Mouse (Mus musculus) liver, postnatal 0 days (tissue): Measurements from ENCODE around the gene Cbwd1. TPM values are rescaled to one million over a fixed set of nuclear protein-coding genes. Genes with fewer than 3 reads are reported as not detected.

Experiments
- ATAC-seq: fragments of 200-750 bp; cut with Nextera tagmentation; 2 replicates; pipeline ENCODE4 v1.8.0; 2017; ENCODE audit warnings: mild to moderate bottlenecking, moderate library complexity
- DNase-seq: peaks from one replicate; pipeline ENCODE4 v3.0.0-alpha.2; 2016
- H3K27ac ChIP-seq: fragments of 300-500 bp; sonication (generic); 2 replicates; pipeline ENCODE4 v1.5.1; 2014; ENCODE audit warnings: antibody characterized with exemption, moderate library complexity, mild to moderate bottlenecking, low read depth
- H3K27me3 ChIP-seq: fragments of 300-500 bp; sonication (generic); 2 replicates; pipeline ENCODE4 v1.6.1; 2014; ENCODE audit warnings: low read length, control low read depth, mixed read lengths; ENCODE audit not compliant: insufficient read depth
- H3K36me3 ChIP-seq: fragments of 300-500 bp; sonication (generic); replicated peaks from 2 replicates; pipeline ENCODE4 v1.6.1; 2014; ENCODE audit warnings: mild to moderate bottlenecking, control low read depth, low read length, moderate library complexity, mixed read lengths; ENCODE audit not compliant: insufficient read depth
- H3K4me1 ChIP-seq: fragments of 300-500 bp; sonication (generic); 2 replicates; pipeline ENCODE4 v1.6.1; 2014; ENCODE audit warnings: antibody characterized with exemption, mild to moderate bottlenecking, control low read depth; ENCODE audit not compliant: insufficient read depth
- H3K4me2 ChIP-seq: fragments of 300-500 bp; sonication (generic); 2 replicates; pipeline ENCODE4 v1.6.1; 2014; ENCODE audit warnings: low read depth, mild to moderate bottlenecking, low read length, moderate library complexity, mixed read lengths
- H3K4me3 ChIP-seq: fragments of 300-500 bp; sonication (generic); 2 replicates; pipeline ENCODE4 v1.5.1; 2014; ENCODE audit warnings: low read depth, low read length
- H3K9ac ChIP-seq: fragments of 300-500 bp; sonication (generic); replicated peaks from 2 replicates; pipeline ENCODE4 v1.6.1; 2014; ENCODE audit warnings: mild to moderate bottlenecking, moderate library complexity
- H3K9me3 ChIP-seq: fragments of 300-500 bp; sonication (generic); 2 replicates; pipeline ENCODE4 v1.6.1; 2016; ENCODE audit warnings: mild to moderate bottlenecking, control low read depth, low read length, mixed read lengths
- CTCF ChIP-seq: sonication (generic); IDR thresholded peaks from 2 replicates; pipeline ENCODE4 v1.5.1; 2016; ENCODE audit warnings: antibody characterized with exemption, low read depth
- EP300 ChIP-seq: IDR thresholded peaks from 2 replicates; pipeline ENCODE4 v1.6.1; 2016; ENCODE audit warnings: antibody characterized with exemption, low read depth, mild to moderate bottlenecking
- WGBS: fragments of 180-500 bp; shearing (Covaris S2); extraction: QIAGEN DNeasy Blood & Tissue Kit; methylation state at CpG from one replicate; pipeline ENCODE4 v1.1.7; 2014; ENCODE audit not compliant: insufficient replicate concordance; 5-methylcytosine and 5-hydroxymethylcytosine counted together
- polyA plus RNA-seq: library from polyadenylated mRNA; unstranded; fragments of >200 nt; fragmentation: Nextera tagmentation; extraction: Ambion mirVana; gene quantifications from 2 replicates; pipeline ENCODE4 v1.2.1, GENCODE M21; 2015

Cbwd1 gene
- polyA plus RNA-seq, 1 experiment from 2014 or later: 7.0 TPM

DNA sequence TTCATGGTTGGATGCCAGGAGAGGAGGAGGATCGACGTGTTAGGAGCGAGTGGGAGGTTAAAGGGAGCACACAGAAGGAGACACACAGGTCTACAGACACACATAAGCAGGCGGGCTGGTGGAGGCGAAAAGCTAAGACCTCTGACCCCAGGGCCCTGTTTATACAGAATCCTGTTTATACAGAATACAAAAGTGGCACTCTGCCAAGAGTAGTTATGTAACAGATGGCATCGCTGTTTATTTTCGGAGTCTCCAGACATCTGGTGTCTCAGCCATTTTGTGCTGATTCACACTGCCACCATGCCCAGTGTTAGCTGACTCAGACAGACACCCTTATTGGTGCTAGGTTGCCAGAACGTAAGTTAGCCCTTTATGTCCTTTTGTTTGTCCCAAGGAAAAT is 19.9 kb upstream of the Cbwd1 start:
- no peak overlapping the region for H3K9ac ChIP-seq
- no peaks in the 10 kb centered on the region for H3K36me3 ChIP-seq
- WGBS: 51% methylated on average over 8 of the region's 8 CpGs
- TF ChIP-seq CTCF (no peak), EP300 (no peak)
- peak; percentile 70 for ATAC-seq
- peaks cover 3% of the 10 kb centered on the region; the same call in 1 of the 2 replicates for H3K4me1 ChIP-seq
- no peak for DNase-seq
- H3K9me3 ChIP-seq: no peaks in the 10 kb centered on the region
- H3K4me2 ChIP-seq: no peak overlapping the region
- H3K4me3 ChIP-seq: no peak overlapping the region
- H3K27me3 ChIP-seq: no peaks in the 10 kb centered on the region
- no peak overlapping the region for H3K27ac ChIP-seq

DNA sequence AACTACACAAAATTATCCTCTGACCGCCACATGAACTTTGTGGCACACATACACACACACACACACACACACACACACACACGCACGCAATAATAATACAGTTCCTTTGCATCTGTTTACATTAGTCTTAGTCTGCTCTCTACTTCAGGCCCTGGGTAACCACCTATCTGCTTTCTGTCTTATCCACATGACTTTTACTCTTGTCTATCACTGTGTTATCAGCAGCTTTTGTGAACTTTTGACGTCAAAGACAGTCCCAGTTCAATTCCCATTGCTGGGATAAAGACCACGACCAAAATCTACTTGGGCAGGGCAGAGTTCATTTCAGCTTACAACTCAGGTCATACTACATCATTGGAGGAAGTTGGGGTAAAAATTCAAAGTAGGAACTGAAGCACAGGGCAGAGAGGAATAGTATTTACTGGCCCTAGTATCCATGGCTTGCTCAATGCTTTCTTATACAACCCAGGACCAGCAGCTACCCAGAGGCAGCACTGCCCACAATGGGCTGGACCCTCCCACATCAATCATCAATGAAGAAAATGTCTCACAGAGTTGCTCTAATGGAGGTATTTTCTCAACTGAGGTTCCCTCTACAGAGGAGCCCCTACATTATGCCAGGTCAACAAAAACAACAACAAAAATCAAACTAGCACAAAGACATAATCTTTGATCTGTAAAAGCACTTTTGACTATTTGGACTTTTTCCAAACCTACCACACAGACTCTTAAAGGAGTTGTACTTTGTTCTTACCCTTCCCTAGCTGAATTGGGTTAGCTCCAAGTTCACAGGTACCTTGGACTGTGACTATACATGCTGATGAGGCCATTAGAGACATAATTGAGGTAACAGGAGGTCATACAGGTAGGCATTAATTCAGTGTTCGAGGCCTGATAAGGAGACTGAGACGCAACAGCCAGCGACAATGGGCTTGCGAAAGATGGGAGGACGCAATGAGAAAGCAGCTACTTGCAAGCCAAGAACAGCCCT is 17.7 kb upstream of the Cbwd1 start:
- H3K9ac ChIP-seq: no peak overlapping the region
- H3K27me3 ChIP-seq: no peaks in the 10 kb centered on the region
- no peaks in the 10 kb centered on the region for H3K36me3 ChIP-seq
- WGBS: 63% methylated on average over 10 of the region's 10 CpGs
- no peaks in the 10 kb centered on the region for H3K9me3 ChIP-seq
- H3K27ac ChIP-seq: 0 out of 2 replicates have a peak overlapping the region, but pooled peaks have one; percentile 11
- TF ChIP-seq CTCF (no peak), EP300 (no peak)
- no peak overlapping the region for H3K4me3 ChIP-seq
- ATAC-seq: no peak
- DNase-seq: no peak
- H3K4me1 ChIP-seq: peaks cover 3% of the 10 kb centered on the region; the same call in 1 of the 2 replicates
- H3K4me2 ChIP-seq: no peak overlapping the region

DNA sequence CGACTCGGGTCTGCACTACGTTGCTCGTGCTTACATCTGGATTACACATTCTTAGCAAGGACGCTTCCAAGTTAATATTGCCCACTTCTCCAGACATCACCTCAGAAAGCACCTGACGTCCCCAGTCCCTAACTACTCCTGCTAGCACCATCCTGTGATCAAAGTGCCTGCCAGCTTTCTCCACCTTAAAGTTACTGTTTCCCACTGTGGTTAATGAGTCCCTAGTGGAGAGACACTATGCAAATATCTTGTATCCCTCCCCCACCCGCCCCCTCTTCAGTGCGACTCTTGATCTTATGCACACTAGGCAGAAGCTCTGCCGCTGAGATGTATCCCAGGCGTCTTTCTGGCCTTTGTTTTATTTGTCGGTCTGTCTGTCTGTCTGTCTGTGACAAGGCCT is 16.6 kb upstream of the Cbwd1 start:
- TF ChIP-seq CTCF: no peak
- no peak for TF ChIP-seq EP300
- no peak for ATAC-seq
- Histone ChIP-seq H3K4me3 (no peak overlapping the region), H3K9me3 (no peaks in the 10 kb centered on the region), H3K27me3 (no peaks in the 10 kb centered on the region), H3K9ac (no peak overlapping the region), H3K4me2 (no peak overlapping the region), H3K36me3 (no peaks in the 10 kb centered on the region), H3K27ac (no peak overlapping the region), H3K4me1 (peaks cover 3% of the 10 kb centered on the region; the same call in 1 of the 2 replicates)
- no peak for DNase-seq
- WGBS: 67% methylated on average over 11 of the region's 11 CpGs

DNA sequence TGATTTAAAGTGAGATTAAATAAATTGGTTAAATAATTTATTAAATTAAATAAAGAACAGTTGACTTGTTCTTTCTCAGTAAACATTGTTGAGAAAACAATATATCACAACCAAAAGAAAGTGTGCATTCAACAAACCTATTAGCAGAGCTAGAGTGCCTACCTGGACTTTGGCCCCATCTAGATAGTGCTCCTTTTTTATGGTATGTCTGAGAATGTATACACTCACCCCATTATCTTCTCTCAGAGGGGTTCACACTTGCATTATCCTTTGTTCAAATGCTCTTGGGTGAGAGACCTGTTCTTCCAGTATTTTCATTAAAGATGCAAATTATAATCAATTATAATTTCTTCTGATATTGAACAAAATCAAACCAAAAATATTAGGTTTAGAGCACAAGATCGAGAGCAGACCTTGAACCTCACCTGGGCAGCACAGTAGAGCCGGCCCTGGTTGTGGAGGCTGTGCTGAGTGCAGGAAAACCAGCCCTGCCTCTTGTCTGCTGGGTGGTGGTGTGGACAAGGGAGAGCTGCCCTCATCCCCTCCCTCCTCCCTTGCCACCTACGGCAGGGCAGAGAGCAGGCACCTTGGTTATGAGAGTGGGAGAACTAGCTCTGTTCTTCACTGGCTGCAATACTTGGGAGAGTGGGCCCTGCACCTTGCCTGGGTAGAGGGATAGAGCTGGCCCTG is 11.4 kb upstream of the Cbwd1 start:
- WGBS: 83% methylated on average over 3 of the region's 3 CpGs
- Histone ChIP-seq H3K36me3 (no peaks in the 10 kb centered on the region), H3K9me3 (no peaks in the 10 kb centered on the region), H3K4me2 (no peak overlapping the region), H3K27me3 (no peaks in the 10 kb centered on the region), H3K4me1 (no peaks in the 10 kb centered on the region), H3K4me3 (no peak overlapping the region), H3K9ac (no peak overlapping the region), H3K27ac (no peak overlapping the region)
- ATAC-seq (no peak), DNase-seq (no peak)
- TF ChIP-seq EP300 (no peak), CTCF (no peak)

DNA sequence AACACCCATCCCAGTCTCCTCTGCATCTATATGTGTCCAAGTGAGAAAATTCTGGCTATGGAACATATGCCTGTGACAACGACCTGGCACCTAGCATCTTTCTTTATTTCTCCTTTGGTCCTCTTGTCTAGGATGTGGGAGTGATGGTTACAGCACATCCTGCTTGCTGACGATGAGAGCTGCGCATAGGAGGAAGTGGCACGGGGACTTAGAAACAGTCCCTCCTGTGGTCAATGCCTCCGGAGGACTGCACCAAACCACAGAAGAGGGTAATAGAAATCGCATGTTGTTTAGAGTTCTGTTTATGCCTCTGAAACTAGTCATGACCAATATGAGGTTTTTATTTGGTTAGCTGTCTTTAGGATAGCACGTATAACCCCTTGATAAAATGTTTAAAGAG is 9.9 kb upstream of the Cbwd1 start:
- Histone ChIP-seq H3K36me3 (no peaks in the 10 kb centered on the region), H3K27ac (no peak overlapping the region), H3K4me3 (no peak overlapping the region), H3K27me3 (no peaks in the 10 kb centered on the region), H3K9ac (no peak overlapping the region), H3K9me3 (no peaks in the 10 kb centered on the region), H3K4me2 (no peak overlapping the region), H3K4me1 (no peaks in the 10 kb centered on the region)
- WGBS: 34% methylated on average over 7 of the region's 7 CpGs
- DNase-seq: no peak
- ATAC-seq: no peak
- no peak for TF ChIP-seq EP300
- no peak for TF ChIP-seq CTCF

DNA sequence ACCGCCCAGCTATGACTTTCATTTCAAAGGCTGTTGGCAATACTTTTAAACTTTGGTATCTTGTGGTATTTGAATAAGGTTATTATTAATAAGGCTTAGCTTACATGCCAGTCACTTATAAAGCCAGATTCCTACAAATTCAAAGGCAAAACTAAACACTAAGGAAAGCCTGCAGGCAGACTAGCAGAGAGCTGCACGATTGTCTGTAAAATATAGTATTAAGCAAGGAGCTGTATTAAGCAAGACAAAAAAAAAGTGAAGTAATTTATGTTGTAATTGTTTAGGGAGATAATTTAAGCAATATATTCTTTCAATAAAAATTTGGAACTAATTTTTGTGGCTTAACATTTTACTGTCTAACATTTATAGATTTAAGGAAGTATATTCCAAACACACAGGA is 5.5 kb upstream of the Cbwd1 start:
- Histone ChIP-seq H3K27ac (peak overlapping the region; percentile 59; the same call in 1 of the 2 replicates), H3K27me3 (no peaks in the 10 kb centered on the region), H3K4me3 (no peak overlapping the region), H3K4me1 (no peaks in the 10 kb centered on the region), H3K9me3 (no peaks in the 10 kb centered on the region), H3K9ac (no peak overlapping the region), H3K4me2 (no peak overlapping the region), H3K36me3 (no peaks in the 10 kb centered on the region)
- ATAC-seq (no peak), DNase-seq (no peak)
- WGBS: 71% methylated on average over 2 of the region's 2 CpGs
- TF ChIP-seq CTCF: no peak
- TF ChIP-seq EP300: no peak
